Mouse (Mus musculus): ENCODE measurements around the gene Arhgef25.

DNA sequence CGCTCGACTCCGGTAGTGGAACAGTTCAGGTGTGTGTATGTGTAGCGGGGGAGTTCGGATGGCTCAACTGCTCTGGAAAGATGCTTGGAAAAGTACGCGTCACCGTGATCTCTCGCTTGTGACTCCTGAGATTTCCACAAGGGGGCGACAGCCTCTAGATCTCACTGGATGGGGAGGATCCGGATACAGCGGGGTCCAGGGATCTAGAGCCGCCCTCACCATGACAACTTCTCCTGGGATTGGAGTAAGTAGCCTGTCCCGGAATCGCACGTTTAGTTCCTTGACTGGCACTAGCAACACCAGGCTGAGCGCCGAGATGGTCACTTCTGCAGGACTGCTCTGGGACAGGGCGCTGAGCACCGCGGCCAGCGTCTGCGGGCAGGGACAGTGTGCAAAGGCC, 12.2 kb downstream of the Arhgef25 start:
- TF ChIP-seq POLR2A (IDR thresholded peaks at IDR 0.05; ENCODE audit: control insufficient read depth, extremely low read depth, insufficient read depth, low read length, poor library complexity): no peak
- TF ChIP-seq CTCF (IDR thresholded peaks at IDR 0.05; ENCODE audit: borderline replicate concordance, control insufficient read depth, extremely low read depth, insufficient read depth, low read length, poor library complexity): peak; percentile 79; the same call in 1 of the 2 replicates

Data from thymus, adult 2 months (tissue).